Comparison of ENCODE assay signal across 14 mouse cellular contexts in the genomic region with DNA sequence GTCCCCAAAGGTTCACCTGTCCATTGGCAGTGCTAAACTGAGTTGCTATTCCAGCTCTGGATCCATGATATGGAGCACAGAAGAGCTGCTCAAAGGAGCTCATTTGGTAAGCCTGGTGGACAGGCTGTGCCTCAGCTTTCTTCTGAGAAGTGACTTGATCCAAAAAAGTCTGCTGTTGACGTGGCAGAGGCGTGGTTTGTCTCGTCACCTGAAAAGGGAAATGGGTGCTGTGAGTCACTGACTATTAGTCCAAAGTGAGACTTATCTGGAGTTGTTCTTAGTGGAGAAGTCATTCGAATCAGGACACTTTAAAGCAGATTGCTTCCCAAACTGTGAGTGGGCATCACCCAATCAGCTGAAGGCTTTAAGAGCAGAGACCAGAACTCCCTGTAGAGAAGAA. TPM values are rescaled to one million over a fixed set of nuclear protein-coding genes. Genes with fewer than 3 reads are reported as not detected.
"Had no signal": no experiment of that assay in that cellular context is flagged by ENCODE, and none has a peak within 500 bp of the region (broad histone marks: within the 10 kb centered on the region; RNA-seq: fewer than 3 reads in every experiment).

No protein-coding gene starts in this region.

RNA-seq across cellular contexts. Expression of a gene that starts 26.9 kb away (rescaled TPM):
- total RNA-seq: layer of hippocampus, adult 8-10 months; layer of hippocampus, postnatal 14 days; left cerebral cortex, adult 8-10 months; left cerebral cortex, postnatal 14 days; left cerebral cortex, postnatal 4 days had no signal
- polyA plus RNA-seq: limb, embryonic 12.5 days; midbrain, embryonic 10.5 days; midbrain, embryonic 13.5 days; midbrain, embryonic 16.5 days; neural tube, embryonic 11.5 days; neural tube, embryonic 14.5 days; small intestine, adult 2 months; spleen, adult 2 months; testis, adult 2 months had no signal
